Mouse (Mus musculus) limb, embryonic 11.5 days (tissue): ENCODE data around the gene Npas4. TPM values are rescaled to one million over a fixed set of nuclear protein-coding genes. Genes with fewer than 3 reads are reported as not detected.

Experiments used
- ATAC-seq: fragments of 200-750 bp; cut with Nextera tagmentation; 2 replicates; pipeline ENCODE4 v1.8.0; 2017; ENCODE audit warnings: low read depth; ENCODE audit not compliant: insufficient number of reproducible peaks, low FRiP score, low TSS enrichment
- DNase-seq: peaks from one replicate; pipeline ENCODE4 v3.0.0-alpha.2; 2015; ENCODE audit warnings: low spot score
- H3K27ac ChIP-seq: fragments of 300-500 bp; sonication (generic); replicated peaks from 2 replicates; pipeline ENCODE4 v1.5.1; 2014; ENCODE audit warnings: low read depth, mild to moderate bottlenecking, low read length
- H3K27me3 ChIP-seq: fragments of 300-500 bp; sonication (generic); 2 replicates; pipeline ENCODE4 v1.6.1; 2014; ENCODE audit warnings: mild to moderate bottlenecking, low read length, mixed read lengths; ENCODE audit not compliant: control insufficient read depth, insufficient read depth
- H3K36me3 ChIP-seq: fragments of 300-500 bp; sonication (generic); 2 replicates; pipeline ENCODE4 v1.6.1; 2014; ENCODE audit warnings: mild to moderate bottlenecking, low read length, moderate library complexity, mixed read lengths; ENCODE audit not compliant: control insufficient read depth, insufficient read depth
- H3K4me1 ChIP-seq: fragments of 300-500 bp; sonication (generic); 2 replicates; pipeline ENCODE4 v1.6.1; 2014; ENCODE audit warnings: low read length, mixed read lengths; ENCODE audit not compliant: control insufficient read depth, insufficient read depth
- H3K4me2 ChIP-seq: fragments of 300-500 bp; sonication (generic); 2 replicates; pipeline ENCODE4 v1.6.1; 2014; ENCODE audit warnings: low read depth, mild to moderate bottlenecking, moderate library complexity; ENCODE audit not compliant: severe bottlenecking
- H3K4me3 ChIP-seq: fragments of 300-500 bp; sonication (generic); 2 replicates; pipeline ENCODE4 v1.5.1; 2014; ENCODE audit warnings: low read depth, low read length
- H3K9ac ChIP-seq: fragments of 300-500 bp; sonication (generic); 2 replicates; pipeline ENCODE4 v1.6.1; 2014; ENCODE audit warnings: mild to moderate bottlenecking, low read length
- H3K9me3 ChIP-seq: fragments of 300-500 bp; sonication (generic); 2 replicates; pipeline ENCODE4 v1.6.1; 2016; ENCODE audit warnings: low read length; ENCODE audit not compliant: control insufficient read depth
- WGBS: fragments of 180-500 bp; shearing (Covaris S2); extraction: QIAGEN DNeasy Blood & Tissue Kit; methylation state at CpG from one replicate; pipeline ENCODE4 v1.1.7; 2014; 5-methylcytosine and 5-hydroxymethylcytosine counted together
- polyA plus RNA-seq: library from polyadenylated mRNA; unstranded; fragments of >200 nt; fragmentation: Nextera tagmentation; extraction: Ambion mirVana; gene quantifications from 2 replicates; pipeline ENCODE4 v1.2.1, GENCODE M21; 2014

The Npas4 gene
- polyA plus RNA-seq, 1 experiment from 2014 or later: not detected

- DNase-seq: peak; percentile 96
- ATAC-seq: peak; percentile 97
- Histone ChIP-seq H3K4me1 (no peaks in the 10 kb centered on the region), H3K9me3 (no peaks in the 10 kb centered on the region), H3K4me3 (peak within 1 kb of the TSS; percentile 54), H3K9ac (peak within 1 kb of the TSS; percentile 80), H3K27ac (peak within 1 kb of the TSS; percentile 48), H3K27me3 (no peaks in the 10 kb centered on the region), H3K36me3 (no peaks in the 10 kb centered on the region), H3K4me2 (peak within 1 kb of the TSS; percentile 75)
- WGBS: under 1% methylated on average over 62 of the region's 62 CpGs
These were observed 33.7 kb upstream of the Npas4 start, which contains the start of gene Slc29a2 for GRCm38 (mm10) chr19:5023621-5024479. Gene Slc29a2, plus strand, starts transcription at chr19:5023860.

GRCm38 (mm10) chr19:5021416-5021815 is 31.3 kb upstream of the Npas4 start:
- Histone ChIP-seq H3K9me3 (no peaks in the 10 kb centered on the region), H3K4me1 (peaks cover 1% of the 10 kb centered on the region; the same call in 1 of the 2 replicates), H3K9ac (no peak overlapping the region), H3K27me3 (no peaks in the 10 kb centered on the region), H3K27ac (no peak overlapping the region), H3K36me3 (no peaks in the 10 kb centered on the region), H3K4me3 (no peak overlapping the region), H3K4me2 (no peak overlapping the region)
- ATAC-seq (no peak), DNase-seq (no peak)
- 90% methylated on average over 2 of the region's 2 CpGs for WGBS

- no peak for ATAC-seq
- WGBS: 86% methylated on average over 3 of the region's 3 CpGs
These were observed 28.1 kb upstream of the Npas4 start for GRCm38 (mm10) chr19:5018191-5018590.

GRCm38 (mm10) chr19:5017611-5018010 is 27.5 kb upstream of the Npas4 start:
- no peaks in the 10 kb centered on the region for H3K27me3 ChIP-seq

More at GRCm38 (mm10) chr19:5018191-5018590, 28.1 kb upstream of the Npas4 start:
- Histone ChIP-seq H3K9me3 (no peaks in the 10 kb centered on the region), H3K27ac (no peak overlapping the region), H3K4me2 (no peak overlapping the region), H3K27me3 (no peaks in the 10 kb centered on the region), H3K9ac (no peak overlapping the region), H3K4me1 (peaks cover 5% of the 10 kb centered on the region; the same call in 1 of the 2 replicates), H3K4me3 (no peak overlapping the region), H3K36me3 (no peaks in the 10 kb centered on the region)
- DNase-seq: no peak

GRCm38 (mm10) chr19:5016782-5017181 is 26.7 kb upstream of the Npas4 start:
- Histone ChIP-seq H3K36me3 (no peaks in the 10 kb centered on the region), H3K9me3 (no peaks in the 10 kb centered on the region), H3K4me3 (no peak overlapping the region), H3K27me3 (no peaks in the 10 kb centered on the region), H3K4me1 (peaks cover 5% of the 10 kb centered on the region; the same call in 1 of the 2 replicates), H3K4me2 (no peak overlapping the region), H3K27ac (no peak overlapping the region), H3K9ac (no peak overlapping the region; the same call in 1 of the 2 replicates)
- WGBS: 21% methylated on average over 12 of the region's 12 CpGs
- ATAC-seq (no peak), DNase-seq (peak; percentile 86)

More at GRCm38 (mm10) chr19:5017611-5018010, 27.5 kb upstream of the Npas4 start:
- Histone ChIP-seq H3K9ac (no peak overlapping the region), H3K9me3 (no peaks in the 10 kb centered on the region), H3K4me1 (peaks cover 5% of the 10 kb centered on the region; the same call in 1 of the 2 replicates), H3K4me2 (no peak overlapping the region), H3K27ac (no peak overlapping the region), H3K4me3 (no peak overlapping the region), H3K36me3 (no peaks in the 10 kb centered on the region)
- 85% methylated on average over 4 of the region's 4 CpGs for WGBS
- DNase-seq: no peak
- ATAC-seq: no peak

GRCm38 (mm10) chr19:5016221-5016742 is 26.2 kb upstream of the Npas4 start:
- Histone ChIP-seq H3K36me3 (no peaks in the 10 kb centered on the region), H3K4me2 (no peak overlapping the region), H3K9ac (peak overlapping the region; percentile 30; the same call in 1 of the 2 replicates), H3K27ac (no peak overlapping the region), H3K4me3 (no peak overlapping the region), H3K27me3 (no peaks in the 10 kb centered on the region), H3K9me3 (no peaks in the 10 kb centered on the region), H3K4me1 (peaks cover 5% of the 10 kb centered on the region; the same call in 1 of the 2 replicates)
- WGBS: 37% methylated on average over 10 of the region's 10 CpGs
- DNase-seq (peak; percentile 35), ATAC-seq (no peak)

- Histone ChIP-seq H3K27ac (no peak overlapping the region), H3K4me2 (no peak overlapping the region), H3K9me3 (no peaks in the 10 kb centered on the region), H3K27me3 (no peaks in the 10 kb centered on the region), H3K4me3 (no peak overlapping the region), H3K36me3 (no peaks in the 10 kb centered on the region), H3K4me1 (peaks cover 5% of the 10 kb centered on the region; the same call in 1 of the 2 replicates), H3K9ac (no peak overlapping the region)
- ATAC-seq: no peak
- DNase-seq: peak; percentile 55
- WGBS: 22% methylated on average over 8 of the region's 8 CpGs
These were observed 24.9 kb upstream of the Npas4 start for GRCm38 (mm10) chr19:5014961-5015398.

- no peak overlapping the region for H3K9ac ChIP-seq
- WGBS: 73% methylated on average over 8 of the region's 8 CpGs
- ATAC-seq (no peak), DNase-seq (no peak)
- no peak overlapping the region for H3K4me3 ChIP-seq
- no peak overlapping the region for H3K27ac ChIP-seq
- H3K4me2 ChIP-seq: no peak overlapping the region
- H3K27me3 ChIP-seq: no peaks in the 10 kb centered on the region
- H3K36me3 ChIP-seq: no peaks in the 10 kb centered on the region
- H3K4me1 ChIP-seq: peaks cover 5% of the 10 kb centered on the region; the same call in 1 of the 2 replicates
- no peaks in the 10 kb centered on the region for H3K9me3 ChIP-seq
These were observed 23.0 kb upstream of the Npas4 start for GRCm38 (mm10) chr19:5013138-5013537.
